Mouse (Mus musculus): ENCODE results near the gene Gmds. TPM values are rescaled to one million over a fixed set of nuclear protein-coding genes. Genes with fewer than 3 reads are reported as not detected.

Gene Gmds
- total RNA-seq, 2 experiments from 2014 or later = 8.6 to 8.8 TPM

DNA sequence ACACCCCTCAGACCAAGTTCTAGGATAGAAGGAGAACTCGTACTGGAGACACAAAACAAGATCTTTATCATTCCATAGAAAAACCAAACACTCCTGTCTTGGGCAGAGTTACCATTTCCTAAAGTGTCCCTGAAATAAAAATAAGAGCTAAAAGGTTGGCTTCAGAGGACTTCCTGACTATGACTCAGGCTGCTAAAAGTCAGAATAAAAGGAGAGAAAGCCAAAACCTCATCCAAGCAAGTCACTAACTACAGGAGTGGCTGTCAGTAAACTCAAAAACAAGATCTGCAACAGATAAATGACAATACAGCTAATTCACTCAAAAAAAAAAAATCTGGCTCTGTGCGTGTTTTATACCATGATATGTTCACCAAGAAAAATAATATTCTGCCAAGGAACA lies 69.3 kb downstream of the Gmds start:
- no peak for DNase-seq
- intact Hi-C loops (cut with DNase I) = no loop called here

DNA sequence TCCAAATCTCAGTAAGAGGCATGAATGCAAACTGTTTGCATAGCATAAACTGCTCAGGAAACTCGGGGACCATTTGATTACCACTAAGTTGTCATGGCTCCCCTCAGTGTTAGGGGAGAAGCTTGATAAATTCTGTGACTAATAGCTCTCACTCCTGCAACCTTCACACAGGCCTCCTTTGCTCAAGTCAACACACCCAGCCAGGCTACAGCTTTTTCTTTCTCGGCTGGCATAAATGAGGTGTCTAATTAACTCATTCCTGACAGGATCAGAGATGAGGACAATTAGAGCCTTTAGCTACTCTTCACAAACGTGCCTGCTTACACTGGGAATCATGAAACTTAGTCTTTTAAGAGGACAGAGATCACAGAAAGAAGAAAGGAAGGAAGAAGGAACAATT lies 70.3 kb downstream of the Gmds start:
- no peak for DNase-seq
- intact Hi-C loops (cut with DNase I) = no loop called here

DNA sequence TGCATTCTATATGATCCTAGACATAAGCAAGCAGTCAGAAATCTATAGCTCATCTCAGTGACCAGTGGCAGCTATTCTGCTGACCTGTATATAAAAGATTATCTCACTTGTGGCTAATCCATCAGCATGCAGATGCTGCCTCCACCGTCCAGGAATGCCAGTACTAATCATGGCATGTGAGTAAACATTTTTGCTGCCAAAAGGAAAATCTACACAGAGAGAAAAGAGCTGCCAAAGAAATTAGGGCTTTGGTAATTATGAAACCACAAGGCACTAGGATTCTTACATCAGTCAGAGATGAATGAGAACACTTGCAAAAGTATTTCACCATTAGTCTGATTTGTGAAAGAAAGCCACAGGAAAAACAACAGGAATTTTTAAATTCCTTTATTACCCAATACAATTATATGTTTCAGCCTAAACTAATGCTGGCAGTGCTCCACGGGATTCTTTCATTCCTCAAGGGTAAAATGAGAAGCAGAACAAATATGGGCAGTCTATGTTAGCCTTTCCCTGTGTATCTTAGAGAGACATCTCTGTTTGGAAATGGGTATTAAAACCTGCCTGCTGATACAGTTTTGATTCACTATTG lies 71.3 kb downstream of the Gmds start:
- no peak for DNase-seq
- intact Hi-C loops (cut with DNase I) = no loop called here

DNA sequence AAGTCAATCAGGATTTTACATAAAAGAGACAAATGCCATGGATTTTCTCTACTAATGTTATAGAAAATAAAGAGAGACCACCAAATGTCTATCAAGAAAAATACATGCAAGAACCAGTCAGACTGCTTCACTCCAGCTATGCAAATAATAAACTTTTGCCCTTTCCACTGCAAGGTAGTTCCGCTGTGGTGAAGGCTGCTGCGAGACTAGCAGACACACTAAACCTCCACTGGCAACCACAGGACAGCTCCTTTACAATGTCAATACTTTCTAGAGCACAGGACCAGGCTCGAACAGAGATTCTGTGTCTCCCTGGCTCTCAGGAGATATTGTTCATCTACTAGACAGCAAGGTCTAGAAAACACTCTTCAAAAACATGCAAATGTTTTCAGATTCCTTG lies 71.8 kb downstream of the Gmds start:
- no peak for DNase-seq
- intact Hi-C loops (cut with DNase I) = no loop called here

DNA sequence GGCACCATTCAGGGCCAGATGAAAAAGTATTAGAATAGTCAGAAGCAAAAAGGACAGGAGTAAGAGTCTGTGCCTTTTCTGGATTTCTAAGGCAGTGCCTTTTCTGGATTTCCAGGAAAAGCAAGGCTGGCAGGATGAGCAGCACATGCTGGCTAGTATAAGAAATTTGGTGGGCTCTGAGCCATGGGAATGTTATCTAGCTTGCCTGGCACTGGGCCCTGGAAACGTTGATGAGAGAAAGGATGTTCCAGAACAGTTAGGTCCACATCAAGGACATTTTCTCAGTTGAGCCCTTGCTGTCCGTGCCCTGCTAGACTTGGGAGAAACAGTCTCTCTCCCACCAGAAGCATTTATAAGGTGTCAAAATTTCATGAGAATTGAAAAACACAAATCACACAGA lies 82.4 kb downstream of the Gmds start:
- DNase-seq = peak; percentile 77 to 85
- intact Hi-C loops (cut with DNase I) = no loop called here

DNA sequence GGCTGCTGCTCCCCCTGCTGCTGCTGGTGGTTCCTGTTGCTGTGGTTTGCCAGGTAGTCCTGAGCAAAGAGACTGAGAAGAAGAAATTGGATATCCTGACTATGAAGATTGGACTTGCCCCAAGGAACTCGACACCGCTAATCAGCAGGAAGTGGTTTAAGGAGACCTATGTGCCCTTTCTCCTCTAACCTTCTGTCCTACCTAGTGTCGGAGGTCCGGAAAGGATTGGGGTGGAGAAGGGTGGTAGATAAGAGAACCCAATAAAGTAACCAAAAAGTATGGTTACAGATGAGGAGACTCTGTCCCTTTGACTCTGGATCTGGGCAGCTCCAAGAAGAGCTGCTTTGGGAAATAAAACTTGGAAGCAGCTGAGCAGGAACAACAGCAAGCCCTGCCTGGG lies 86.3 kb downstream of the Gmds start:
- intact Hi-C loops (cut with DNase I) = no loop called here
- DNase-seq = no peak

DNA sequence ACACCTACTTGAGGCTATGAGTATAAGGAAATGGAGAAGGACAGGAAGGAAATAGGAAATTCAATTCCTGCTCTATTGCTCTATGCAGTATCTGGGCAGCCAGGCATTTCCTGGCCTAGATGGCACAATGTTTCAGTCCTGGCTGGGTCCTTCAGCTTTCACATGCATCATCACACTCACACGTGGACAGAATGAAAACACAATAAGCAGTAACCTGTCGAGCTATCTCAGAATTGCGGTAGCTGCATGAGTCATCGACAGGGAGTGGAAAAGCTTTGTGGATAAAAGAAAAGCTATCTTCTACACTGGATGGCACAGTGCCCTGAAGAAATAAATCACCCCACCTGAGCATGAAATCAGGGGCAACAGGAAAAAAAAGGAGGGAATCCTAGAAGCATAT lies 96.3 kb downstream of the Gmds start:
- no peak for DNase-seq
- intact Hi-C loops (cut with DNase I) = no loop called here

DNA sequence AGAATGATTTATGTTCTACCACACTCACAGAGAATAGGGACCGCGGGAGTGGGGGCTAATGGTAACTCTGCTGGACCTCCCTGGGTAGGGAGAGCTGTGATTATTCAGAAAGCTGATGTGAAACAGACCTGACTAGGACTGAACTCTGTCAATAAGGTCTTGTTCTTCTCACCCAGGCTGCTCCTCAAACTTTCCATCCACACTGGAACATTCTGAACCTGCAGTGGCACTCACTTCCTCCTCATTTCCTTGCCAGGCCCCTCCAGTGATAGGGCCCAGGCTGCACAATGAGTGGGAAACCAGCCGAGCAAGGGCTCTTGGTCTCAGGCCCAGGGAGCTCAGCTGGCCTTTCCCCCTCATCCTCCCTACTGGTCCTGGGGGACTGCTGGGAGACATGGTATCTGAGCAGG lies 102.3 kb downstream of the Gmds start:
- intact Hi-C loops (cut with DNase I) = no loop called here
- DNase-seq = peak; percentile 67 to 74

DNA sequence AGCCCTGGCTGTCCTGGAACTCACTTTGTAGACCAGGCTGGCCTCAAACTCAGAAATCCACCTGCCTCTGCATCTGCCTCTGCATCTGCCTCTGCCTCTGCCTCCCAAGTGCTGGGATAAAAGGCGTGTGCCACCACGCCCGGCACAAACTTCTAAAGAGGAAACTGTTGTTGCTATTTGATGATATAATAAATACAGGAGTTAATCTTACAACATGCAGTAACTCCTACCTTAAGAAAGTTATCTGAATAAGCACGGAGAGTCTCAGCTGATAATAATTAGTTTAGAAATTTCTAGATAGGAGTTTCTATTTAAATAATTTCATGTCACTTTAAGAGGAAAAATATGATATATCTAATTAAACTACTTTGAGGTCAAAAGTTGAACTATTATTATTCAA lies 103.5 kb downstream of the Gmds start:
- DNase-seq = no peak
- intact Hi-C loops (cut with DNase I) = no loop called here

DNA sequence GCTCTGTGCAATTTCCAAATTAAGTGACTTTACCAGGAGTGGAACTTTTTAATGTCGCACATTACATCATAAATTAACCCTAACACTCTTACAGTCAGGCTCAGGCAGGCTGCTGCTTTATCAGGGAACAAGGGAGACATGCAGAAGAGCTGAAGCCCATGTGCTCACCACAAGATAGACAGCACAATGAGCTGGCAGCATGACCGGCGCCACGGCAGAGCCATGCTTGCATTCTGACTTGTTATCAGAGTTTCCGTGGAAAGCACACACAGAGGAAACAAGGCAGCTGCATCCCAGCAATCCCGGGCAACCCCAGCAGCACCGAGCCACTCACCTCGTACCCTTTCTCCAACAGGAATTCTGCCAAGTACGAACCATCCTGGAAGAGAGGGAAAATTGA lies 104.5 kb downstream of the Gmds start:
- DNase-seq = peak; percentile 48 to 65
- intact Hi-C loops (cut with DNase I) = no loop called here

DNA sequence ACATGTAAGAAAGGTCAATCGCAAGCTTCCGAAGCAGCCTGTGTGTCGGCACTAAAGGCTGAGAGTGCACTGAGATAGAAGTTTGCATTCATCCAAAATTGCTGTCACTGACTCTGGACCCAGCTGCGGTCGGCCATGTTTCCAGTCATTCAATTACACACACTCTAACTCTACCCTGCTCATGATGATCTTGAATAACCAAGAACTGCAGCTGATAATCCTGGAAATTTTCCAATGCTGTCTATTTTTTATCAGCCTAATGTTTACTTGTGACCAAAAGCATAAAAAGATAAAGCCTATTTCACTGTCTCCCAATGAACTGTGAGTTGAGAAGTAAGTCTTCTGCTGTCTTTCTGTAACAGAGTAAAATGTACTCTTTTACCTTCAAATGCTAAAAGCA lies 106.1 kb downstream of the Gmds start:
- intact Hi-C loops (cut with DNase I) = no loop called here
- DNase-seq = no peak

DNA sequence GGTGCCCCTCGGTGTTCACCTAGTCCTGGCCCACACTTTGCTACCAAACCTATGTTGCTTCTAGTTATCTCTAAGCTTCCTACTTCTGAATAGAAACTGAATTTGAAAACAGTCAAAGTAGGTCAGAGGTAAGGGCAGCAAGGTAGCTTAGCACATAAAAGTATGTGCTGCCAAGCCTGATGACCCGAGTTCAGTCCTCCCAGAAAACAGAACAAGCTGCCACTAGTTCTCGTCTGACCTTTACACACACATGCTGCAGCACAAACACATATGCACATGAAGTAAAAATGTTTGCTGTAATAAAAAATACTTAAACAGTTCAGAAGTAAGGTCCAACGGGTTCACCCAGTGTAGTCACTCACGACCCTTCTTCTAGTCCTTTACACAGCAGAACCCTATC lies 106.6 kb downstream of the Gmds start:
- intact Hi-C loops (cut with DNase I) = no loop called here
- no peak for DNase-seq

DNA sequence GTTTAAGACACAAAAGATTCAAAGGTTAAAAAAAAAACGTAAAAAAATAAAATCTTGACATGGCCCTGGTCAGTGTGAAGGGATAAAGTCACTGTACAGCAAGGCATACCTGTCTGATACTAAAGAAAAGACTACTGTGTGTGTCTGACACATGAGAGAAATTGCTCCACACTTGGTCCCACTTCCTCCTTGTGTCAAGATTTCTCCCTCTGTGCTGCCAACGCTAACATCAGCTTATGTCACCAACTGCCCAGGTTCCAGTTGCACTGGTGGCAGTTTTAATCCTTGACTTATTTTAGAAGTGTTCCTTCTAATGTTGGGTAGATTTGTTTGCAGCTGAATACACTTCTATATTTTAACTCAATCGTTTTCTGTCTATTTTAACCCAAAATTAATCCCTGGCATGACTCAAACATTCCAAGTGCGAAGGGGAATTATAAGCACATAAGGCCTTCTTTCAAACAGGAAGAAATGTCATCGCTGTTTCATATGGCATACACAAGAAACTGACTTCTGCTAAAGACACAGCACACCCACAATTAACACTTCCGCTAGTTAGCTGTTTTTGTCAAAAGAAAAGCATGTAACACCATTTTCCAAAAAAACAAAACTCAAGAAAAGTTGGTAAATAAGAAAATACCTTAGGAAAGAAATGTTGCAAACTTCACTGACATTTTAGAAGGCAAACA lies 110.5 kb downstream of the Gmds start:
- DNase-seq = no peak
- intact Hi-C loops (cut with DNase I) = no loop called here

DNA sequence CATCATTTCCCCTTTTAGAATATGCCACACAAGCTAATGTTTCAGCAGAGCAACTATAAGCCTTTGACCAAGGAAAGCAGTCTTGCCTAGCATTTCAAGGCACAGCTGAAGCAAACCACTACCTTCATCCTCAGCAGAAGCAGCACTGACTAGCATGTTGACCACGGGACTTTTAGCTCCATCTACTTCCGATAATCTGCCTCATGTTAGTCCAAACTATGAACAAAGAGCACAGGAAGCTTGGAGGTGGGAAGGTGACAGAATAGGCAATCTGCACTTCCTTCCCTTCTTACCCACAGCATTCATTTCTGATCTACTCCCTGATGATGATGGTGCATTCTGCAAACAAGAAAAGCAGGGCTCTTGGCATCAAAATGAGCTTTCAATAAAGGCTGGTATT lies 120.9 kb downstream of the Gmds start:
- intact Hi-C loops (cut with DNase I) = loop anchor here (5.0 kb wide), 2 partner anchors 195 to 465 kb away; no protein-coding TSS in a partner anchor
- DNase-seq = no peak

DNA sequence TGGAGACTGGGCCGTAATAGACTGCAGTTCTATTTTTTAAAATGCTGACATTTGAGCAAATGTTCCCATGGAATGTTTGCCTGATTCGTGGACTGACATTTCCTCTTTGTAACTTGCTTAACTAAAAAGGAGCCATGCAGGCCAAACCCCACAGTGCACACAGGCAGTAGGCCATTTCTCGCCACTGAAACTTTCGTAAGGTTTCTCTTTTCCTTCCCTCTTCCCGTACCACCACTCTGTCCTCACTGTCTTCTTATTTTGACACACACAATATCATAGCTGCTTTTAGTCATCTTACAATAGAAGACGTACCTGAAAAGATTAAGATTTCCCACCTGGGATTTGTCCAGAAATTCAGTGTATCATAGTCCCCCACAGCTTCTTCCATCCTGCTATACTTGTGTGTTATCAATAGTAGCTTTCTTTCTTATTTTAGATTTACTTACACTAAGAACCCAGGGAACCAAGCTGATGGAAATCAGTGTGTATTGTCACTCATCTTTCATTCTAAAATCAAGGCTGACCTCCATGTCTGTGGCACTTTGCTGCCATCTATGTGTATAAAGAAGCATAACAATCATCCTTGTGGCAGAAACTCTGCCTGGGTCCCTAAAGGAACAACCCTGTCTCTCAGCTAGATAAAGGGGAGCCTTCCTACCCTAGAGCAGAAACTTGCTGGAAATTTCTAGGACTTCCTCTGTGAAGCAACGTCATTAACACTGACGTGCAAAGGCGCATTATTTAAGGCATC lies 124.7 kb downstream of the Gmds start:
- intact Hi-C loops (cut with DNase I) = loop anchor here (1.0 to 5.0 kb wide), 4 partner anchors 83 to 413 kb away; no protein-coding TSS in a partner anchor
- peak; percentile 60 to 65 for DNase-seq

DNA sequence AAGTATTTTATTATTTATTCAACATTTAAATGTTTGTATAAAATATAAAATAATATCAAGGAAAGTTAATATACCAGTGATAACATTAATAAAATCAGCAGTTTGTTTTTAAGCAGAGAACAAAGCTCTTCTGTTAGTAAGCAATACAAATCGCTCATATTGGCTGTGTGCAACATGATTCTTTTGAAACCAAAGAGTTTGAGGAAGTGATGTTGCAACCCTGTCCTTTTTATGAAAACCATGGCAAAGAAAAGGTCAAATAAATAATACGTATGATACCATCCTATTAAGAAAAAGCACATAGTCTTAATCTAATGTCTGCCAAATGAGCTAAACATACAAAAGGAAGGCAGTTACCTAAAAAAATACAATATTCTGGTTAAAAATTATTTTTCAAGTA lies 126.4 kb downstream of the Gmds start:
- intact Hi-C loops (cut with DNase I) = loop anchor here (5.0 kb wide), 2 partner anchors 280 to 290 kb away; no protein-coding TSS in a partner anchor

DNA sequence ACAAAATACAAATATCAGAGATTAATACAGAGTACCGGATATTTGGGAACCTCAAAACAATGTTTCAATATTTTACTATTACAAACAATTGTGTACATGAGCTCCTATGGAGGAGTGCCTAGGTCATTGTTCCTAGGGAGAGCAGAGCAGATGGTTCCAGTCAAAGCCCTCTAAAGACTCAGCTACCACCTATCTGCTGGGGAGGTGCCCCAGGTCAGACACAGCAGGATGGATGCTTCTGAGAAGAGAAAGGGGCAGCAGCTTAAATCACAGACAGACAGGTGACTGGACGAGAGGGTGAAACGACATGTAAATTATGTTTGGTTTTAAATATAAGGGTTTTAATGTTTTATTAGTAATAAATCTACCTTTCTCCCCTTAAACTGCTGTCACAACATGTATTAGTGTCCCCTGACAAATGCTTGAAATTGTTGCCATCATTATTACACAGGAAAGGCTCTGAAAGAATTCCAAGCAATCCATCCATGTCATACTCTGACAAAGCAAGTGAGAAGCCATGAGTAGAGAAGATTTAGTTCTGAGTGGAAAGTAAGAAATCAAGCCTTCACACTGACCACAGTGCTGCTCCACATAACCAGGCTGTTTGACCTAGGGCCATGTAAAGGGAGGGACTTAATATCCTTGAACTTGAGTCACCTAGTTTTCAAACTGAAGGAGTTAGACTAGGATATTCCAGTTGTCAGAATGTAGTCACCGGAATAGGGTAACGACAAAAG lies 131.2 kb downstream of the Gmds start:
- no peak for DNase-seq
- intact Hi-C loops (cut with DNase I) = no loop called here

More for the DNA sequence above, 126.4 kb downstream of the Gmds start:
- no peak for DNase-seq

DNA sequence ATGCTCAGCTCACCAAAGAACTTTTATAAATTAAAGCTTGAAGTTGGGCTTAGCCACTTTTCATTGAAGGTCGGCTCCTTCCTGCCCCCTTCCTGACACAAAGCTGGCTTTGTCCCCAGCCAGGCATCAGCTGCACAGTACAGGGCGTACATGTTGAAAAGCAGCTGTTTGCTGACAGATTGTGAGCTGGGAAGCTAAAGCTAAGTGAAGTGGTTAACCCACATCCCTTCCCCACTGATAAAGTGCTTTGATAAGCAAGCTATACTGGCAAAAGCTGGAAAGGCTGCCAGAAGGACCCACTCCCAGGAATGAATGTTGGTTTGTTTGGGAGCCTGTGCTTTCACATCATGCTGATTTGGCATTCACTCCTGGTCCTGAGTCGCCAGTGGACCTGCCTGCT lies 158.6 kb downstream of the Gmds start:
- DNase-seq = peak; percentile 48 to 55
- intact Hi-C loops (cut with DNase I) = no loop called here

DNA sequence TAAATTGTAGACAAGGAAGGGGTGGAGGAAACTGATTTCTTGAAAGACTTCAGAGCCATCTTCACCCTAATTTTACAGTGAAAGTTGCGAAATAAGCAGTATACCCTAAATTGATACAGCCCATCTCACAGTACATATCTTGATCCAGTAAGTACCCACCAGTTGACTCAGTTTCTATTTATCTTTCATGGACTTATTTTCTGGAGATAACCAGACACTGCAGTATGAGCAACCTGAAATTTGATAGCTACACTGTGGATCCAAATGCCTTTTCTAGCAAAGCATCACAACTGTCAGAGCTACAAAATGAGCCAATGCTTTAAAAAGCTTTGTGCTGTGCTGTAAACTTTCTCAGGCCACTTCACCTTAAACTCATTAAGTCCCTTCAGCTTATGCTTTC lies 159.9 kb downstream of the Gmds start:
- intact Hi-C loops (cut with DNase I) = no loop called here
- no peak for DNase-seq

DNA sequence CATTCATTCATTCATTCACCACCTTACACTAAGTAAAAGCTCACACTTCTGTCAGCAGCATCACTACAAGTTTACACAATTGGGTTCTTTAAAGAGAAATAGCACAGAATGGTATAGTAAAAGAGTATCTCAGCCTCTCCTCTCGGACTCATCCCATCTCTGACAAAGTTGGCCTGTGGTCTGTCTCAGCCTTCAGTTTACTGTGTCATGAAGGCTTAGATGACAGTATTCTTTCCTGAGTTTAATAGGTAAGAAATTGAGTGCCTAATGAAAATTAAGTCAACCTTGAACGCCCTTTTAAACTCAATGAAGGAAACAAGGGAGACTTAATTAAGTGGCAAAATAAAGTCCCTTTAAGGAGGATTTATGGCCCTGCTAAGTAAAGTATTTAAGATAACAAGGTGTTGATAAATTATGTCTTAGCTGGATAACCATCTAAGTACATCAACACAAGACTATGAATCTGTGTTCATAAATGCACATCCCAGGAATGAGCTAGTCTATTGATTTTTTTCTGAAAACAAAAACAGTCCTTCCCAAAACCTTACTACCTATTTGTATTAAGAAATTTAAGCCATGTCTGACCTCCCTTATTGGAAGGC lies 160.6 kb downstream of the Gmds start:
- no peak for DNase-seq
- intact Hi-C loops (cut with DNase I) = no loop called here

DNA sequence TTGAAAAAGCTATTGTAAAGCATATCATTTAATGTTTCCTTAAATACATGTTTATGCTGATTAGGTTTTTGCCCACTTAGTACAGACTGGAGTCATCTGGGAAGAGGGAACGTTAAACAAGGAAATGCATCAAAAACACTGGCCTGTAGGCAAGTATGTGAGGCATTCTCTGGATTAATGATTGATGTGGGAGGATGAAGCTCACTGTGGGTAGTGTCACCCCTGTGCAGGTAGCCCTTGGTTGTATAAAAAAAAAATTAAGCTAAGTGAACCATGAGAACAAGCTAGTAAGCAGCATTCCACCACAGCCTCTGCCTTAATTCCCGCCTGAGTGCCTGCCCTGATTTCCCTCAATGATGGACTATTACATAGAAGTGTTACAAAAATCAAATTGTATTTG lies 163.5 kb downstream of the Gmds start:
- no peak for DNase-seq
- intact Hi-C loops (cut with DNase I) = no loop called here
